Mouse (Mus musculus) layer of hippocampus, postnatal 25 days (tissue): ENCODE results near the gene Smtn. TPM values are rescaled to one million over a fixed set of nuclear protein-coding genes. Genes with fewer than 3 reads are reported as not detected.

Source experiments
- DNase-seq, 2 experiments: peaks; one replicate each; pipeline ENCODE4 v3.0.0; 2022; ENCODE audit warnings: mixed read lengths in 2 of 2, low spot score in 1 of 2; ENCODE audit errors: extremely low spot score in 1 of 2
- total RNA-seq, 2 experiments: library from RNA; stranded (reverse); gene quantifications; 2 replicates each; pipeline ENCODE4 v1.2.3; 2021

Smtn gene
- total RNA-seq = 1 to 10 TPM; 8.8 to 8.9 TPM

DNA sequence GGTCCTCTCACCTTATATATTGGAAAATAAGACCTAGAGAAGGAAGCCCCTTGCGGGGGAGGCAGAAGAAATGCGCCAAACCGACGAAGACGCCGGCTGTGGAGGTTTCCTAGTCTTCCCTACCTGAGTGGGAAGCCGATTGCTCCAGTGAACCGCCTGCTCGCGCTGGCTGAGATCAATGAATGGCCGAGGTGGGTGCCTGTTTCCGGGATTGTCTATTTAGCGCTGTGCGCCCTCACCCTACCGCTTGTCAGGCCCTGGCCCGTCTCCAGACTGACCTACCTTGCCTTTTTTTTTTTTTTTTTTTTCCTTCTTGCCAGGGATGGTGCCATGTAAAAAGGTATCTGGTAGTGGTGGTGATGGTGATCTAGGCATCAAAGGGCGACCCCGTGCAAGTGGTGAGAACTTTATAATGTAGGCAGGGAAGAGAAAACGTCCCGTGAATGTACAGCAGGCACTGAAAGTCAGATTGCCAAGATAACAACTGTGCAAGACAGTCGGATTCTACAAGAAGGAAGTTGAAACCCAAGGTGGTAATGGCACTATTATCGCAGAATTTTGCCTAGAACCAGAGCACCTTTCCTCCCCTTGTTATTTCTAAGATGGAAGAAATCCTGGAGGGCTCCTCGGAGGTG lies at the start of gene Smtn:
TSS of gene Smtn (minus strand) at position 162 of the 635 bp plus-strand sequence.
- no peak for DNase-seq

DNA sequence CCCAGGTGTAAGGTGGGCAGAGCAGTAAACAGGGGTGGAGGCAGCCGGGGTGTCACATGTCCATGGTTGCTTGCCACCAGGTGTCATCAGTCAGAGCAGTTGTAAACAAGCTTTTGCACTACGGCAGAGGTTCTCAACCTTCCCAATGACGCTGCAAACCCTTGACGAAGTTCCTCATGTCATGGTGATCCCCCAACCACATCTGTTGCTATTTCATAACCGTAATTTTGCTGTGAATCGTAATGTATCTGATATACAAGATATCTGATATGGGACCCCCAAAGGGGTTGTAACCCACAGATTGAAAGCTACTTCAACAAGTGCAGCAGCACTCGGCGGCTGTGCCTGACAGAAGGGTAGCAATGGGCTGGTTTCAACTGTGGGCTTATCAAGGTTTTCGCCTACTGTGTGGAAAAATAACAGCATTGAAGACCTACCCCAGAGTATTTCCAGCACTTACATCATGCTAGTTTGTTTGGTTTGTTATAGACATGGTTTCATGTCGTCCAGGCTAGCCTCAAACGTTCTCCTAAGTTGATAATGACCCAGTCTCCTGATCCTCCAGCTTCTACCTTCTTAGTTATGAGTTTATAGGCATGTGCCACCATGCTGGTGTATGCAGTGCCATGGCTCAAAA lies 47.7 kb upstream of the Smtn start:
- DNase-seq = no peak

- no peak for DNase-seq
Measured at GRCm38 (mm10) chr11:3587350-3587749, 46.9 kb upstream of the Smtn start.

GRCm38 (mm10) chr11:3585983-3586618 lies 45.7 kb upstream of the Smtn start:
- DNase-seq = no peak

GRCm38 (mm10) chr11:3583127-3583526 lies 42.7 kb upstream of the Smtn start:
- DNase-seq = no peak

- no peak for DNase-seq
Measured at GRCm38 (mm10) chr11:3581908-3582307, 41.5 kb upstream of the Smtn start.

DNA sequence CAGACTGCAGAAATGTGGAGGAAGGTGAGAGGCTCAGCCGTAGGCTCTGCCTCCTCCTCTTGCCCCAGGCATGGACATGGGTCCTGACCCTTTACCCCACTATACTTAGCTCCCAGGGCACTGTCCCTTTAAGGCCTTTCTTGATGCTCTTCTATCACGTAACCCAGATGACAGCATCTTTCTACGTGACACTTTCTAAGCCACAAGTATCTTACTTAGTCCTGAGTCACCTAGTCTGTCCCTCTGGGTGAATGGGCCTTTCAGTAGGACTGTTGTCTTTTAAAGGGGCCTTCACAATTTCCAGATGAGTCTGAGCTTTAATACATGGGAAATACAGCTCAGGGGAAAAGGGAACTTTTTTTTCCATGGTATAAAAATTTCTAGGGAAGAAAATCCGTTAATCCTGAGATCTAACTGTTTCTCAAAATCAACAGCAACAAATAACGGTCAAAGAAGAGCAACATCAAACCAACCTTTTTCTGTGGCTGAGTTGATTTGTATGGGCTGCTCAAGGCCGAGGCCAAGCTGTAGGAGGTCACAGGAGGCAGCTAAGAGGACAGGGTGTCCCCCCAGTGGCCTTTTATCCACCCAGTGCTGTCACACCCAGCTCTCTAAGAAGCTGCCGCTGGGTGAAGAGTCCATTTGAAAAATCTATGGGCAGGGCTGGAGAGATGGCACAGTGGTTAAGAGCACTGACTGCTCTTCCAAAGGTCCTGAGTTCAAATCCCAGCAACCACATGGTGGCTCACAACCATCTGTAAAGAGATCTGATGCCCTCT lies 40.1 kb upstream of the Smtn start:
- no peak for DNase-seq

- DNase-seq = no peak
Measured at GRCm38 (mm10) chr11:3578050-3578725, 37.8 kb upstream of the Smtn start.

- no peak for DNase-seq
Measured at GRCm38 (mm10) chr11:3575238-3575637, 34.8 kb upstream of the Smtn start.

DNA sequence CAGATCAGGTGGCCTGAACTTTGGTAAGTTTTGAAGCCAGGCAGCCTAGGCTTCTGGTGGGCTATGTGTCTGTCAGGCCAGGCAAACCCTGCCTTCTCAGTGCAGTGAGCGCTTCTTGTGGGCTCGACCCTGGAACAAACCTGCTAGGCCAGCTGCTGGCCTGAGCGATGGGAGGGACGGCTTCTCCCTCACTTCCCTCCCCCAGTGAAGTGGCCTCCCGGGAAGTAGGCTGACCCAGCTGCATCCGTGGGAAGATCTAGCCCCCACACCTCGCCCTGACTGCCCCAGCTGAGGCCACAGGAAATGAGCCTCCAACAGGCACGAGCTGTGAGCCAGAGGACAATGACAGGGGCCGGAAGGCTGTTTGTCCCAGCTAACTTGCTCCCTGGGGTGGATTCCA lies 32.7 kb upstream of the Smtn start:
- DNase-seq = no peak

- no peak for DNase-seq
Measured at GRCm38 (mm10) chr11:3572181-3572580, 31.8 kb upstream of the Smtn start.

DNA sequence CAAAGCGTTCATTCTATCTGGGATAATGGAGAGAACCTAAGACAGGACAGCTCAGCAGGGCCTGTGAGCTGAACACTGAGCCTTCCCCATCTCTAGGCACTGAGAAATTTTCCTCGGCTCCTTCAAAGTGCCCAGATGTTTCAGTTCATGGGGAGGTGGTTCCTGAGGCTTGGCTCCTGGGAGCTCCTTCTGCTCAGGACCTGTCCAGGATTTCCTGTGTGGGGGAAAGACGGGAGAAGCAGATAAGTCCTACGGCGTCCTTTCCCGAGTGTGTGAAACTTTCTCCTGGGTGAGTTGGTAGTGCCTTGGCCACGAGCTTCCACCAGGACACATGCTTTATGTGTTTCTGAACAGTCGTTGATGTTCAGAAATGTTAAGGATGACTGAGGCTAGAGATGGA lies 29.9 kb upstream of the Smtn start:
- no peak for DNase-seq

GRCm38 (mm10) chr11:3567896-3568295 lies 27.5 kb upstream of the Smtn start:
- DNase-seq = no peak

DNA sequence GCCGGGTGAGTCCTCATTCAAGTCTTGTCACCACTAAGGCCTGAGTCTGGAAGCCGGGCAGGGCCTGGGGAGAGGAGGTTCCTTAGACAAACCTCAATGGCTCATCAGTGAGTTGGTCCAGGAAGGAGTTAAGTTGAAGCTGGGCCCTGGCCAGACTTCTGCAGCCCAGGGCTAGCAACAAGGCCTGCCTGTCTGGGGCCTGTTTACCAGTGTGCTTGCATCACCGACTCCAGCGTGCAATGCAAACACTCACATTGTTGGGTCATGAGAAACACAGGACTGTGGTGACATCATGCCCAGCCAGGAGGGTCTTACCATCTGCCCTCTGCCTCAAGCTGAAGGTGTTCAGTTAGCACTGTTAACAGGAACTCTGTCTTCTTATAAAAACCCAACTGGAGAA lies 25.6 kb upstream of the Smtn start:
- no peak for DNase-seq

DNA sequence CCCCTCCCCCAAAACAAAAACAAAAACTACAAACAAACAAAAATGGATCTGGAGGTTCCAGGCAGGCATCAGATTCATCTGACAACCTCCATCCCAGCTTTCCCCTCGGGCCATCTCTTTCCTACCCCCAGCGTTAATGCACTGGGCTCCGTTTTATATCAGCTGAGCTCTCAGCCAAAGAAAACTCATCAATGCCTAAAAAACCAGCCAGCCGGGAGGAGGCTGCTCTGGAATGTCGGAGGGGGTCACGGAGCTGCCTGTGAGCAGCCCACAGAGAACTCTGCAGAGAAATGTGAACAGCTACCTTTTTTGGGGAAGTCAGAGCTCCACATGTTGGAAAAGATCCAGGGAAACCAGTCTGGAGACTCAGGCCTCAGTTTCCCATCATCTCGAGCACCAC lies 24.0 kb upstream of the Smtn start:
- no peak for DNase-seq

- no peak for DNase-seq
Measured at GRCm38 (mm10) chr11:3563853-3564252, 23.4 kb upstream of the Smtn start.

DNA sequence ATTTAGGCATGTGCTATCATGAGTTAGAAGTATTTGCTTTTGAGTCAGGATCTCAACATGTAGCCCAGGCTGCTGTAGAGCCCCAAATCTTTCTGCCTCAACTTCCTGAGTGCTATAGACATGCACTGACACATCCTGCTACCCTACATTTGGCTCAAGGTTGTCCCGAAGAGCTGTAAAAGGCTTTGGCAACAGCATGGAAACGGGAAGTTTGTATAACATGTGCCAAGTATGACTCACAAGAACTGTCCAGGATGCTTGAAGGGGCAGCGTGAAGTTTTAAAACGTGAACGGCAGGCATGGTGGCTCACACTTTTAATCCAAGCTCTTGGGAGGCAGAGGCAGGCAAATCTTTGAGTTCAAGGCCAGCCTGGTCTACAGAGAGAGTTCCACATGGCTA lies 19.8 kb upstream of the Smtn start:
- DNase-seq = no peak

DNA sequence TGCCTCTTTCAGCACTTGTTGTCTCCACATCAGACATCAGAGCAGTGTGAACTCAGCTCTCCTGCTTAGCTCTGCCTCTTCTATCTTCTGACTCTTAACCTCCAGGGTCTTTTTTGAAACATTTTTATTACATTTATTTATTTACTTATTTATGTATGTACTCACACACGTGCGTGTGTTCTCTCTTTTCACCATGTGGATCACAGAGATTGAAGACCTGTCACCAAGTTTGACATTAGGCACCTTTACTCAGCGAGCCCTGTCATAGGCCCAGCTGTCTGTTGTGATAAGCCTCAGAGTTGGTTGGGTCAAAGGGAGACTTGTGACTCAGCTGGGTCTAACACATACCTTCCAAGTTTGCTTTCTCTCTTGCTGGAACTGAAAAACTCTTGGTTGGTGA lies 17.4 kb upstream of the Smtn start:
- no peak for DNase-seq

GRCm38 (mm10) chr11:3554976-3555375 lies 14.6 kb upstream of the Smtn start:
- no peak for DNase-seq

DNA sequence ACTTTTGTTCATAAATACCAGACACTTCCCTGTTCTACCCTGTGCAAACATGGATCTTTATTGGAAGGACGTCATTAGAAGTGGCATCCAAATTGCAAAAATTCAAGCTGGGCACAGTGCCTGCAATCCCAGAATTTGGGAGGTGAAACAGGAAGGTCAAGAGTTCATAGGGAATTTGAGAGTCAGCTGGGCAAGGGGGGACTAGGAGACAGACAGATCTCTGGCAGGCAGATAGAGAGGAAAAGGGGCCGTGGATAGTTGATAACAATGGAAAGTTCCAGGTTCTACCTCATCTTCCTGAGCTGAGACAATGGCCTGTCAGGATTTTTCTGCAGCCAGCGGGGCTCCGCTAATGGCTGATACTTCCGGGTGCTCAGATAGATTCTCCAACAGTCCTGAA lies 9.4 kb upstream of the Smtn start:
- no peak for DNase-seq
